Mouse (Mus musculus) lung, postnatal 36 days (tissue): Measurements from ENCODE around the gene Gusb.
A peak's percentile ranks its signal among the peaks of the same experiment; 100 is the strongest.

Experiments
- DNase-seq: peaks from one replicate; pipeline ENCODE4 v3.0.0; 2022; ENCODE audit warnings: mixed read lengths

The Gusb gene

GRCm38 (mm10) chr5:130002301-130003146 lies at the start of gene Gusb:
Gene Gusb (minus strand): TSS chr5:130003049.
- peak; percentile 93 for DNase-seq

- no peak for DNase-seq
Observed at GRCm38 (mm10) chr5:130052510-130052909, 49.7 kb upstream of the Gusb start.

GRCm38 (mm10) chr5:130051073-130051860 lies 48.4 kb upstream of the Gusb start:
- DNase-seq, result no peak

GRCm38 (mm10) chr5:130050416-130050815 lies 47.6 kb upstream of the Gusb start:
- no peak for DNase-seq

- peak; percentile 51 for DNase-seq
Observed at GRCm38 (mm10) chr5:130048786-130049520, 46.1 kb upstream of the Gusb start.

GRCm38 (mm10) chr5:130047013-130047412 lies 44.2 kb upstream of the Gusb start:
- DNase-seq, result no peak

- DNase-seq, result peak; percentile 50
Observed at GRCm38 (mm10) chr5:130046589-130046988, 43.7 kb upstream of the Gusb start.

GRCm38 (mm10) chr5:130046100-130046499 lies 43.3 kb upstream of the Gusb start:
- no peak for DNase-seq

- peak; percentile 86 for DNase-seq
Observed at GRCm38 (mm10) chr5:130044201-130044695, 41.4 kb upstream of the Gusb start.

GRCm38 (mm10) chr5:130043741-130044140 lies 40.9 kb upstream of the Gusb start:
- DNase-seq, result no peak

GRCm38 (mm10) chr5:130041262-130041661 lies 38.4 kb upstream of the Gusb start:
- no peak for DNase-seq

- no peak for DNase-seq
Observed at GRCm38 (mm10) chr5:130040797-130041196, 37.9 kb upstream of the Gusb start.

GRCm38 (mm10) chr5:130037752-130038455 lies 35.1 kb upstream of the Gusb start:
- peak; percentile 82 for DNase-seq

- DNase-seq, result peak; percentile 33
Observed at GRCm38 (mm10) chr5:130036300-130036699, 33.5 kb upstream of the Gusb start.

- DNase-seq, result no peak
Observed at GRCm38 (mm10) chr5:130033869-130034268, 31.0 kb upstream of the Gusb start.

GRCm38 (mm10) chr5:130031410-130032390 lies 28.9 kb upstream of the Gusb start:
- DNase-seq, result peak; percentile 36

GRCm38 (mm10) chr5:130029142-130029897 lies 26.5 kb upstream of the Gusb start, which contains the start of the genes Asl and Crcp:
Gene Asl (minus strand): TSS chr5:130029247.
Gene Crcp (plus strand): TSS chr5:130029290.
- peak; percentile 92 for DNase-seq

GRCm38 (mm10) chr5:130027696-130028095 lies 24.8 kb upstream of the Gusb start:
- no peak for DNase-seq

- DNase-seq, result no peak
Observed at GRCm38 (mm10) chr5:130027134-130027533, 24.3 kb upstream of the Gusb start.
